In the genomic region with DNA sequence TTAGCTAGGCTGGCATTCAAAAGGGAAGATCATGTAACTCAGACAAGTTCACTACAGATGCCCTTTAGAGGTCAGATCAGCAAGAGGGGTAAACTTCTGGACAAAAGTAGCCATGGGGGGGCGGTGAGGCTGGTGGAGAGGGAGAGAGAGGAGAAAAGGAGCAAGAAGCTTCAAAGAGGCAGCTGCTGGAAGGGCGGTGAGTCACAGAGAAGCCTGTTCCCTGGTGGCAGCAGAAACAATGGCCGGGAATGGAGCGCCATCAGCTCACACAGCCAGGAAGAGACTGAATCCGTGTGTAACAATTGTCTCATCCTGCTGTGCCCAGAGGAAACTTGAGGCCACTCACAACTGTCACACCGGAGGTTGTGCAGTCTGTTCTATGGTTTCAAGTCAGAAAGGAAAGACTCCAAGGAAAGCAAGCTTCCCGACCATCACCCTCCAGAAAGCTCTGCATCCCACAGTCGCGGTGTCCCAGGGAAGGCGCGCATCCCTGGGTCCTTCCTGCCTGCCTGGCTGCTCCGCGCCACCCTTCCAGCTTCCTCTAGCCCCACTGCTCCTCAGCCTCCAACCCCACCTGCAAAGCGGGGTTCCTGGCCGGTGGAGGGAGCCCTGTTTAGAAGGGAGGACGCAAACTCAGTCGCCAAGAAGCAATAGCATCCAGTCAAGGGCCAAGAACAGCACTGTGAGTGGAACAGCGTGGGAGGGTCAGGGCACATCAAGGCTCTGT, we compare ENCODE assay signal across 9 mouse cellular contexts. TPM values are rescaled to one million over a fixed set of nuclear protein-coding genes. Genes with fewer than 3 reads are reported as not detected.
DNase-seq lines count a peak whose midpoint lies in the region; ATAC-seq and TF ChIP-seq lines count a peak whose summit lies in the region.
"Had no signal": no experiment of that assay in that cellular context is flagged by ENCODE, and none has a peak within 500 bp of the region (broad histone marks: within the 10 kb centered on the region; RNA-seq: fewer than 3 reads in every experiment).

No protein-coding gene starts in this region.

- TF ChIP-seq CTCF in layer of hippocampus, adult 2 months (conservative IDR thresholded peaks at IDR 0.05), result peak; percentile 46
- TF ChIP-seq CTCF in hindbrain, postnatal 0 days (IDR thresholded peaks at IDR 0.05; ENCODE audit: low read depth), result no peak; the same call in 1 of the 2 replicates
- 0 out of 2 replicates have a peak, but pooled peaks have one; percentile 23 for TF ChIP-seq CTCF in midbrain, postnatal 0 days (IDR thresholded peaks at IDR 0.05)
- no peak for TF ChIP-seq CTCF in cerebellum, adult 2 months (IDR thresholded peaks at IDR 0.05; ENCODE audit: borderline replicate concordance, insufficient read depth, low read depth, low read length)

- no peaks in the 10 kb centered on the region for H3K9me3 ChIP-seq in forebrain, embryonic 13.5 days (replicated peaks)
- H3K9me3 ChIP-seq in hindbrain, postnatal 0 days (ENCODE audit: low read length), result no peaks in the 10 kb centered on the region
- no peaks in the 10 kb centered on the region for H3K9me3 ChIP-seq in midbrain, postnatal 0 days (ENCODE audit: low read length)

- H3K4me2 ChIP-seq in forebrain, embryonic 13.5 days, result no peak overlapping the region
- H3K4me2 ChIP-seq in hindbrain, postnatal 0 days (ENCODE audit: low read depth, low read length), result no peak overlapping the region
- no peak overlapping the region for H3K4me2 ChIP-seq in midbrain, postnatal 0 days (ENCODE audit: low read depth, low read length, poor library complexity, severe bottlenecking)

- H3K36me3 ChIP-seq in forebrain, embryonic 13.5 days (ENCODE audit: poor library complexity, severe bottlenecking), result peaks cover 64% of the 10 kb centered on the region
- peaks cover 26% of the 10 kb centered on the region; the same call in 1 of the 2 replicates for H3K36me3 ChIP-seq in hindbrain, postnatal 0 days (ENCODE audit: insufficient read depth, low read length)
- H3K36me3 ChIP-seq in midbrain, postnatal 0 days (ENCODE audit: insufficient read depth, low read length), result peaks cover 20% of the 10 kb centered on the region

- 46% methylated on average over 17 of the region's 18 CpGs for whole genome bisulfite sequencing in forebrain, embryonic 13.5 days
- WGBS in hindbrain, postnatal 0 days, result 33% methylated on average over 18 of the region's 18 CpGs
- WGBS in midbrain, postnatal 0 days, result 39% methylated on average over 18 of the region's 18 CpGs
- 35% methylated on average over 18 of the region's 18 CpGs for WGBS in cerebellum, adult 2 months

- peak overlapping the region; percentile 67; the same call in 1 of the 2 replicates for H3K27ac ChIP-seq in layer of hippocampus, adult 2 months
- peak overlapping the region; percentile 45 for H3K27ac ChIP-seq in forebrain, embryonic 13.5 days
- 0 out of 2 replicates have a peak overlapping the region, but pooled peaks have one; percentile 8 for H3K27ac ChIP-seq in hindbrain, postnatal 0 days
- H3K27ac ChIP-seq in midbrain, postnatal 0 days (ENCODE audit: low read depth, low read length), result no peak overlapping the region
- no peak overlapping the region for H3K27ac ChIP-seq in cerebellum, adult 2 months (ENCODE audit: insufficient read depth, low read length)

- H3K27me3 ChIP-seq in forebrain, embryonic 13.5 days, result no peaks in the 10 kb centered on the region
- no peaks in the 10 kb centered on the region for H3K27me3 ChIP-seq in hindbrain, postnatal 0 days (ENCODE audit: insufficient read depth, low read length)
- no peaks in the 10 kb centered on the region for H3K27me3 ChIP-seq in midbrain, postnatal 0 days (ENCODE audit: insufficient read depth, low read length)
- H3K27me3 ChIP-seq in cerebellum, adult 2 months (ENCODE audit: control insufficient read depth, insufficient read depth, low read length), result no peaks in the 10 kb centered on the region
- H3K27me3 ChIP-seq: Patski had no signal

- peak overlapping the region; percentile 17; the same call in 1 of the 2 replicates for H3K9ac ChIP-seq in forebrain, embryonic 13.5 days
- H3K9ac ChIP-seq in hindbrain, postnatal 0 days (replicated peaks; ENCODE audit: low read length), result no peak overlapping the region
- no peak overlapping the region for H3K9ac ChIP-seq in midbrain, postnatal 0 days (replicated peaks; ENCODE audit: low read length, poor library complexity, severe bottlenecking)

- no peak for ATAC-seq in forebrain, embryonic 13.5 days
- ATAC-seq in hindbrain, postnatal 0 days, result no peak
- no peak for ATAC-seq in midbrain, postnatal 0 days (ENCODE audit: low FRiP score)

- 0 out of 2 replicates have a peak, but pooled peaks cover 6% of the 10 kb centered on the region for H3K4me1 ChIP-seq in forebrain, embryonic 13.5 days
- H3K4me1 ChIP-seq in hindbrain, postnatal 0 days (ENCODE audit: insufficient read depth, low read length), result no peaks in the 10 kb centered on the region
- no peaks in the 10 kb centered on the region for H3K4me1 ChIP-seq in midbrain, postnatal 0 days (ENCODE audit: insufficient read depth, low read length)
- H3K4me1 ChIP-seq in cerebellum, adult 2 months (ENCODE audit: control insufficient read depth, insufficient read depth, low read length), result no peaks in the 10 kb centered on the region

- DNase-seq in layer of hippocampus, adult 2 months (ENCODE audit: low spot score in 2 of 2), result no peak
- no peak for DNase-seq in layer of hippocampus, adult 9-10 months (ENCODE audit: low spot score)
- DNase-seq in hindbrain, postnatal 0 days (ENCODE audit: low spot score), result peak; percentile 30
- DNase-seq in midbrain, postnatal 0 days (ENCODE audit: low spot score), result peak; percentile 37
- no peak for DNase-seq in cerebellum, adult 2 months
- no peak for DNase-seq in cerebellum, adult 11 months
- DNase-seq in cerebellum, postnatal 14 days, result no peak

- no peak for TF ChIP-seq POLR2A in cerebellum, adult 2 months (IDR thresholded peaks at IDR 0.05; ENCODE audit: borderline replicate concordance, insufficient read depth, low read length)

- no peak overlapping the region for H3K4me3 ChIP-seq in layer of hippocampus, adult 2 months
- no peak overlapping the region for H3K4me3 ChIP-seq in forebrain, embryonic 13.5 days
- H3K4me3 ChIP-seq in hindbrain, postnatal 0 days (ENCODE audit: low read length), result no peak overlapping the region
- no peak overlapping the region for H3K4me3 ChIP-seq in midbrain, postnatal 0 days (ENCODE audit: low read depth, low read length)
- no peak overlapping the region for H3K4me3 ChIP-seq in cerebellum, adult 2 months (replicated peaks; ENCODE audit: insufficient read depth, low read depth, low read length)

RNA-seq across cellular contexts. Expression of gene Rps17, which starts 9.2 kb away (rescaled TPM):
- 100 to 1,000 TPM; 606 to 625 TPM for total RNA-seq in layer of hippocampus, adult 2 months (2021)
- 1,016 and 1,034 TPM in 2 replicates for polyA plus RNA-seq in forebrain, embryonic 13.5 days (2015; fragmentation: Nextera tagmentation; extraction: Ambion mirVana)
- total RNA-seq in hindbrain, postnatal 0 days (2014; rRNA removed), result 433 and 475 TPM in 2 replicates
- polyA plus RNA-seq in hindbrain, postnatal 0 days (2015; fragmentation: Nextera tagmentation; extraction: Ambion mirVana), result 759 and 765 TPM in 2 replicates
- 630 and 662 TPM in 2 replicates for total RNA-seq in midbrain, postnatal 0 days (2014; rRNA removed)
- 642 and 710 TPM in 2 replicates for polyA plus RNA-seq in midbrain, postnatal 0 days (2015; fragmentation: Nextera tagmentation; extraction: Ambion mirVana)
- polyA plus RNA-seq in cerebellum, adult 2 months (2012; rRNA removed), result 775 and 784 TPM in 2 replicates

Comparison
In these comparisons a context has a peak if more than half of its experiments do, and no peak if none do; other contexts are left out.
1. DNase-seq: peak in hindbrain, postnatal 0 days (single experiment) and midbrain, postnatal 0 days (single experiment); none in layer of hippocampus, adult 2 months (0 of 2), layer of hippocampus, adult 9-10 months (single experiment), cerebellum, adult 2 months (0 of 2), cerebellum, adult 11 months (single experiment) and cerebellum, postnatal 14 days (0 of 2).
2. H3K27ac ChIP-seq: peak in layer of hippocampus, adult 2 months (single experiment), forebrain, embryonic 13.5 days (single experiment) and hindbrain, postnatal 0 days (single experiment); none in midbrain, postnatal 0 days (single experiment) and cerebellum, adult 2 months (single experiment).
3. CTCF ChIP-seq: peak in layer of hippocampus, adult 2 months (single experiment) and midbrain, postnatal 0 days (single experiment); none in hindbrain, postnatal 0 days (single experiment) and cerebellum, adult 2 months (single experiment).